Mouse (Mus musculus): ENCODE results near the gene Dok1. TPM values are rescaled to one million over a fixed set of nuclear protein-coding genes. Genes with fewer than 3 reads are reported as not detected.

Dok1 gene
- 13.8 TPM for polyA plus RNA-seq (2017; shearing (Covaris generic))

GRCm38 (mm10) chr6:83033249-83034185 lies at the start of gene Dok1, which contains the start of gene Loxl3:
Gene Dok1, minus strand, starts transcription at chr6:83033471.
Gene Loxl3, plus strand, starts transcription at chr6:83034173.

GRCm38 (mm10) chr6:83077630-83078323 lies 44.5 kb upstream of the Dok1 start, which contains the start of gene Pcgf1:
Gene Pcgf1, plus strand, starts transcription at chr6:83077869.

GRCm38 (mm10) chr6:83070247-83070310 lies 36.8 kb upstream of the Dok1 start, which contains the start of gene Tlx2:
Gene Tlx2, minus strand, starts transcription at chr6:83070293.

GRCm38 (mm10) chr6:83057790-83058189 lies 24.5 kb upstream of the Dok1 start, which contains the start of gene Dqx1:
Gene Dqx1, plus strand, starts transcription at chr6:83057844.

GRCm38 (mm10) chr6:83054871-83055431 lies 21.7 kb upstream of the Dok1 start, which contains the start of gene Htra2:
Gene Htra2, minus strand, starts transcription at chr6:83055273.

GRCm38 (mm10) chr6:83054074-83054851 lies 21.0 kb upstream of the Dok1 start, which contains the start of gene Aup1:
Gene Aup1, plus strand, starts transcription at chr6:83054521.

Other genes with a start within 250 kb of the Dok1 start
- 15.4 TPM for gene Sema4f, start 93.7 kb downstream of the Dok1 start, polyA plus RNA-seq (2017; shearing (Covaris generic))
- gene M1ap, start 86.6 kb downstream of the Dok1 start, polyA plus RNA-seq (2017; shearing (Covaris generic)), result not detected
- not detected for gene Loxl3, start 702 bp upstream of the Dok1 start, polyA plus RNA-seq (2017; shearing (Covaris generic))
- 486 TPM for gene Aup1, start 21.1 kb upstream of the Dok1 start, polyA plus RNA-seq (2017; shearing (Covaris generic))
- gene Htra2, start 21.8 kb upstream of the Dok1 start, polyA plus RNA-seq (2017; shearing (Covaris generic)), result 45.1 TPM
- 3.1 TPM for gene Dqx1, start 24.4 kb upstream of the Dok1 start, polyA plus RNA-seq (2017; shearing (Covaris generic))
- not detected for gene Tlx2, start 36.8 kb upstream of the Dok1 start, polyA plus RNA-seq (2017; shearing (Covaris generic))
- gene Pcgf1, start 44.4 kb upstream of the Dok1 start, polyA plus RNA-seq (2017; shearing (Covaris generic)), result 24.7 TPM
- gene Lbx2, start 52.9 kb upstream of the Dok1 start, polyA plus RNA-seq (2017; shearing (Covaris generic)), result not detected
- gene Ccdc142, start 68.1 kb upstream of the Dok1 start, polyA plus RNA-seq (2017; shearing (Covaris generic)), result 3.0 TPM
- gene Gm42688, start 68.1 kb upstream of the Dok1 start, polyA plus RNA-seq (2017; shearing (Covaris generic)), result 7.4 TPM
- 43.7 TPM for gene Mrpl53, start 75.6 kb upstream of the Dok1 start, polyA plus RNA-seq (2017; shearing (Covaris generic))
- 65.1 TPM for gene Mogs, start 82.0 kb upstream of the Dok1 start, polyA plus RNA-seq (2017; shearing (Covaris generic))
- 37.0 TPM for gene Wbp1, start 88.1 kb upstream of the Dok1 start, polyA plus RNA-seq (2017; shearing (Covaris generic))
- gene Ino80b, start 92.0 kb upstream of the Dok1 start, polyA plus RNA-seq (2017; shearing (Covaris generic)), result 40.0 TPM
- gene Rtkn, start 102.0 kb upstream of the Dok1 start, polyA plus RNA-seq (2017; shearing (Covaris generic)), result not detected
- not detected for gene Wdr54, start 122.9 kb upstream of the Dok1 start, polyA plus RNA-seq (2017; shearing (Covaris generic))
- not detected for gene 1700003E16Rik, start 122.9 kb upstream of the Dok1 start, polyA plus RNA-seq (2017; shearing (Covaris generic))
- 75.9 TPM for gene Dctn1, start 132.4 kb upstream of the Dok1 start, polyA plus RNA-seq (2017; shearing (Covaris generic))
- not detected for gene Slc4a5, start 186.4 kb upstream of the Dok1 start, polyA plus RNA-seq (2017; shearing (Covaris generic))